Mouse (Mus musculus): ENCODE measurements around the gene Ntn1. TPM values are rescaled to one million over a fixed set of nuclear protein-coding genes. Genes with fewer than 3 reads are reported as not detected.

Ntn1 gene
- polyA plus RNA-seq, 1 experiment from 2014 or later = 4.6 TPM

GRCm38 (mm10) chr11:68290631-68291030 lies 110.0 kb downstream of the Ntn1 start:
- Histone ChIP-seq H3K4me2 (ENCODE audit: low read depth, low read length) (no peak overlapping the region), H3K9ac (ENCODE audit: low read depth, low read length) (no peak overlapping the region)
- peak; percentile 62; the same call in 1 of the 2 replicates for ATAC-seq (ENCODE audit: low read depth)

DNA sequence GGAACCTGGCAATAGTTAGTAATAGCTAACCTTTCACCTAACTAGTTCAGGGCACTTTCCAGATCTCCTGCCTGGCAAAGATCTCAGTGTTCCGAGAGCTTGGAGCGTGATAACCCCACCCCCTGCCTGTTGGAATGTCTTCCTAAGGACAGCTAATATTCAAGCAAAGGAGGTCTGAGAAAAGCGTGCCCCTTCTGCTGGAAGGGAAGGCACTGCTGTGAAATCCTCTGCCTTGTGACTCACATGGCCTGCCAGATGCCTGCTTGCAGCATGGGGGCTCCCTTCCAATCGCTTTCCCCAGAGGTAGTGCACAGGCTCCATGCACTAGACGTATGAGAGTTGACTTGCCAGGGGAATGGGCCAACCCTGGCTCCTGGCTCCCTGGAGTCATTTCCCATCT lies 113.3 kb downstream of the Ntn1 start:
- no peak for DNase-seq (ENCODE audit: low spot score)
- Histone ChIP-seq H3K4me2 (ENCODE audit: low read depth, low read length) (no peak overlapping the region), H3K27ac (replicated peaks; ENCODE audit: low read depth, low read length) (no peak overlapping the region), H3K36me3 (ENCODE audit: control insufficient read depth, insufficient read depth, low read length) (no peaks in the 10 kb centered on the region), H3K9ac (ENCODE audit: low read depth, low read length) (no peak overlapping the region), H3K4me1 (ENCODE audit: control insufficient read depth, insufficient read depth, low read length) (peaks cover 21% of the 10 kb centered on the region), H3K27me3 (replicated peaks; ENCODE audit: control insufficient read depth, insufficient read depth, low read length) (no peaks in the 10 kb centered on the region; the same call in 1 of the 2 replicates), H3K4me3 (ENCODE audit: low read depth, low read length) (no peak overlapping the region), H3K9me3 (ENCODE audit: control insufficient read depth, low read length) (no peaks in the 10 kb centered on the region)
- ATAC-seq (ENCODE audit: low read depth) = no peak
- 74% methylated on average over 5 of the region's 5 CpGs for WGBS

More at GRCm38 (mm10) chr11:68290631-68291030, 110.0 kb downstream of the Ntn1 start:
- H3K4me3 ChIP-seq (ENCODE audit: low read depth, low read length) = no peak overlapping the region
- 21% methylated on average over 8 of the region's 8 CpGs for WGBS
- H3K4me1 ChIP-seq (ENCODE audit: control insufficient read depth, insufficient read depth, low read length) = peaks cover 21% of the 10 kb centered on the region
- H3K27me3 ChIP-seq (replicated peaks; ENCODE audit: control insufficient read depth, insufficient read depth, low read length) = no peaks in the 10 kb centered on the region; the same call in 1 of the 2 replicates
- H3K9me3 ChIP-seq (ENCODE audit: control insufficient read depth, low read length) = no peaks in the 10 kb centered on the region
- DNase-seq (ENCODE audit: low spot score) = peak; percentile 59
- H3K36me3 ChIP-seq (ENCODE audit: control insufficient read depth, insufficient read depth, low read length) = no peaks in the 10 kb centered on the region
- H3K27ac ChIP-seq (replicated peaks; ENCODE audit: low read depth, low read length) = no peak overlapping the region

- no peak overlapping the region for H3K9ac ChIP-seq (ENCODE audit: low read depth, low read length)
- ATAC-seq (ENCODE audit: low read depth) (no peak), DNase-seq (ENCODE audit: low spot score) (no peak)
- H3K27ac ChIP-seq (replicated peaks; ENCODE audit: low read depth, low read length) = no peak overlapping the region
- H3K9me3 ChIP-seq (ENCODE audit: control insufficient read depth, low read length) = no peaks in the 10 kb centered on the region
- 45% methylated on average over 9 of the region's 10 CpGs for WGBS
- no peaks in the 10 kb centered on the region for H3K36me3 ChIP-seq (ENCODE audit: control insufficient read depth, insufficient read depth, low read length)
- no peak overlapping the region for H3K4me2 ChIP-seq (ENCODE audit: low read depth, low read length)
- H3K27me3 ChIP-seq (replicated peaks; ENCODE audit: control insufficient read depth, insufficient read depth, low read length) = no peaks in the 10 kb centered on the region; the same call in 1 of the 2 replicates
- H3K4me1 ChIP-seq (ENCODE audit: control insufficient read depth, insufficient read depth, low read length) = peaks cover 21% of the 10 kb centered on the region
- no peak overlapping the region for H3K4me3 ChIP-seq (ENCODE audit: low read depth, low read length)
Measured at GRCm38 (mm10) chr11:68286142-68286808, 114.3 kb downstream of the Ntn1 start.

- no peak overlapping the region for H3K4me2 ChIP-seq (ENCODE audit: low read depth, low read length)
- no peak overlapping the region for H3K27ac ChIP-seq (replicated peaks; ENCODE audit: low read depth, low read length)
- ATAC-seq (ENCODE audit: low read depth) (no peak), DNase-seq (ENCODE audit: low spot score) (no peak)
- no peak overlapping the region for H3K9ac ChIP-seq (ENCODE audit: low read depth, low read length)
- WGBS = 35% methylated on average over 3 of the region's 3 CpGs
- no peak overlapping the region for H3K4me3 ChIP-seq (ENCODE audit: low read depth, low read length)
- no peaks in the 10 kb centered on the region; the same call in 1 of the 2 replicates for H3K27me3 ChIP-seq (replicated peaks; ENCODE audit: control insufficient read depth, insufficient read depth, low read length)
- H3K9me3 ChIP-seq (ENCODE audit: control insufficient read depth, low read length) = no peaks in the 10 kb centered on the region
- peaks cover 18% of the 10 kb centered on the region for H3K4me1 ChIP-seq (ENCODE audit: control insufficient read depth, insufficient read depth, low read length)
- no peaks in the 10 kb centered on the region for H3K36me3 ChIP-seq (ENCODE audit: control insufficient read depth, insufficient read depth, low read length)
Measured at GRCm38 (mm10) chr11:68285754-68286141, 114.9 kb downstream of the Ntn1 start.

GRCm38 (mm10) chr11:68280001-68280510 lies 120.6 kb downstream of the Ntn1 start:
- no peaks in the 10 kb centered on the region for H3K4me1 ChIP-seq (ENCODE audit: control insufficient read depth, insufficient read depth, low read length)
- H3K27ac ChIP-seq (replicated peaks; ENCODE audit: low read depth, low read length) = no peak overlapping the region
- no peaks in the 10 kb centered on the region for H3K9me3 ChIP-seq (ENCODE audit: control insufficient read depth, low read length)
- no peaks in the 10 kb centered on the region for H3K36me3 ChIP-seq (ENCODE audit: control insufficient read depth, insufficient read depth, low read length)
- no peak overlapping the region for H3K9ac ChIP-seq (ENCODE audit: low read depth, low read length)
- ATAC-seq (ENCODE audit: low read depth) = no peak
- H3K4me3 ChIP-seq (ENCODE audit: low read depth, low read length) = no peak overlapping the region
- 78% methylated on average over 10 of the region's 10 CpGs for WGBS
- DNase-seq (ENCODE audit: low spot score) = no peak
- no peaks in the 10 kb centered on the region for H3K27me3 ChIP-seq (replicated peaks; ENCODE audit: control insufficient read depth, insufficient read depth, low read length)
- no peak overlapping the region for H3K4me2 ChIP-seq (ENCODE audit: low read depth, low read length)

GRCm38 (mm10) chr11:68276945-68277344 lies 123.7 kb downstream of the Ntn1 start:
- no peaks in the 10 kb centered on the region for H3K9me3 ChIP-seq (ENCODE audit: control insufficient read depth, low read length)

DNA sequence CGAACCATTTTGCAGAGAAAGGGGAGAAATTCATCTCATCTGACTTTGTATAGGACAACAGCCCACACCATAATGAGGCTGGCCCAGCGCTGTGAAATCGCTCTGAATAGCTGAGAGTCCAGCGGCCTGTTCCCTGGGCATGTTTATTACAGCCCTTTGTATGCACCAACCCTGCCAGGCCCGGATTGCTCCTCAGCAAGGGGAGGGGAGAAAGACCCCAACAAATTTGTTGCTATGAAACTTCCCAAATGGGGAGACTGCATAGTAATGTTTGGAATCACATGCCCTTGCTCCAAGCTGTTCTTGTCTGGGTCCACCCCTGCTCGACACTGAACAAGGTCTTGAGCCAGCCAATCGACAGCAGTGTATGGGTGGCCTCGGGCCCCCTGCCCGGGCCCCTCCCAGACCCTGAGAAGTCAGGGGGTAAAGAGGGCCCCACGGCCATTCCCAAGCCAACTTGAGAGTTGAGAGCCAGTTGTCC lies 126.3 kb downstream of the Ntn1 start:
- peak; percentile 45; the same call in 1 of the 2 replicates for ATAC-seq (ENCODE audit: low read depth)
- no peaks in the 10 kb centered on the region for H3K9me3 ChIP-seq (ENCODE audit: control insufficient read depth, low read length)
- WGBS = 68% methylated on average over 9 of the region's 10 CpGs
- no peak overlapping the region for H3K4me2 ChIP-seq (ENCODE audit: low read depth, low read length)
- H3K27me3 ChIP-seq (replicated peaks; ENCODE audit: control insufficient read depth, insufficient read depth, low read length) = no peaks in the 10 kb centered on the region
- H3K4me3 ChIP-seq (ENCODE audit: low read depth, low read length) = no peak overlapping the region
- H3K9ac ChIP-seq (ENCODE audit: low read depth, low read length) = no peak overlapping the region
- no peaks in the 10 kb centered on the region for H3K36me3 ChIP-seq (ENCODE audit: control insufficient read depth, insufficient read depth, low read length)
- DNase-seq (ENCODE audit: low spot score) = no peak
- H3K27ac ChIP-seq (replicated peaks; ENCODE audit: low read depth, low read length) = no peak overlapping the region
- H3K4me1 ChIP-seq (ENCODE audit: control insufficient read depth, insufficient read depth, low read length) = peaks cover 4% of the 10 kb centered on the region

More at GRCm38 (mm10) chr11:68276945-68277344, 123.7 kb downstream of the Ntn1 start:
- H3K27me3 ChIP-seq (replicated peaks; ENCODE audit: control insufficient read depth, insufficient read depth, low read length) = no peaks in the 10 kb centered on the region
- 46% methylated on average over 7 of the region's 7 CpGs for WGBS
- ATAC-seq (ENCODE audit: low read depth) (peak; percentile 70; the same call in 1 of the 2 replicates), DNase-seq (ENCODE audit: low spot score) (peak; percentile 31)
- H3K27ac ChIP-seq (replicated peaks; ENCODE audit: low read depth, low read length) = no peak overlapping the region
- H3K4me2 ChIP-seq (ENCODE audit: low read depth, low read length) = no peak overlapping the region
- H3K4me3 ChIP-seq (ENCODE audit: low read depth, low read length) = no peak overlapping the region
- H3K9ac ChIP-seq (ENCODE audit: low read depth, low read length) = no peak overlapping the region
- peaks cover 4% of the 10 kb centered on the region for H3K4me1 ChIP-seq (ENCODE audit: control insufficient read depth, insufficient read depth, low read length)
- H3K36me3 ChIP-seq (ENCODE audit: control insufficient read depth, insufficient read depth, low read length) = no peaks in the 10 kb centered on the region

DNA sequence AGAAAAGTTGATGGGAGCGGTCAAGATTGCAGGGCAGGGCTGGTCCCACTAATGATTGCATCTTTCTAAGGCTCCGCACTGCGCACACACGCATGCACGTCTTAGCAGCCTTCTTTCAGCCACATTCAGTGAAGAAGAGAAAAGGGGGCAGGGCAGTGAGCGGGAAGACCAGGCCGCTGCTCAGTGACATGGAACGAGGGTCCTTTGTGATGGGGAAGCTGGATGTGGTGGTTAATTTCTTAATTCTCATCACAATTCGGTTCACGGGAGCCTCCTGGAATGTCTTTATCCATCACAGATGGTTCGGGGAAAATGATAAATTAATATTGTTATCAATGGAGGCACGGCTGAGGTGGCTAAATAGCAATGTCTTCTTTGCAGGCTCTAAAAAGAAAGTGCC lies 126.8 kb downstream of the Ntn1 start:
- no peak overlapping the region for H3K27ac ChIP-seq (replicated peaks; ENCODE audit: low read depth, low read length)
- DNase-seq (ENCODE audit: low spot score) = no peak
- ATAC-seq (ENCODE audit: low read depth) = no peak

More for the DNA sequence above, 126.8 kb downstream of the Ntn1 start:
- no peaks in the 10 kb centered on the region for H3K36me3 ChIP-seq (ENCODE audit: control insufficient read depth, insufficient read depth, low read length)
- H3K4me1 ChIP-seq (ENCODE audit: control insufficient read depth, insufficient read depth, low read length) = peaks cover 4% of the 10 kb centered on the region
- H3K4me3 ChIP-seq (ENCODE audit: low read depth, low read length) = no peak overlapping the region
- 81% methylated on average over 12 of the region's 12 CpGs for WGBS
- no peak overlapping the region for H3K4me2 ChIP-seq (ENCODE audit: low read depth, low read length)
- H3K9me3 ChIP-seq (ENCODE audit: control insufficient read depth, low read length) = no peaks in the 10 kb centered on the region
- no peak overlapping the region for H3K9ac ChIP-seq (ENCODE audit: low read depth, low read length)
- no peaks in the 10 kb centered on the region for H3K27me3 ChIP-seq (replicated peaks; ENCODE audit: control insufficient read depth, insufficient read depth, low read length)
